25 mouse cellular contexts compared by ENCODE assay signal in the genomic region with DNA sequence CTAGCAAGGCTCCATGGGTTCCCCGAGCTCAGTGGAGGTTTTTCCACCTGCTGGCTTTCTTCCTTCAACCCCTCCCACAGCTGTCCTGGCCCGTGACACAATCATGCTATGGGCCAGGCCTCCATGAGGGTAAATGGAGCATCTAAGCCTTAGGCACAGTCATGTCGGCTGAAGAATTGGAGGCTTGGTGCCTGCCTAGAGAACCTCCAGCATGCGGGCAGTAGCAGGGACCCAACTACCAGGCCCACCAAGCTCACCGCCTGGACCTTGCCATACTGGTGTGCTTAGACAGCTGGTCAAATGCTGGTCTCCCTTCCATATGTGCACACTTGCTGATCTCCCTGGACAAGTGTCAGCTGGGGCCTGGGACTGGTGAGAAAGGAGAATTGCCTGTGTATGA. TPM values are rescaled to one million over a fixed set of nuclear protein-coding genes. Genes with fewer than 3 reads are reported as not detected.
DNase-seq lines count a peak whose midpoint lies in the region; ATAC-seq and TF ChIP-seq lines count a peak whose summit lies in the region.
"Had no signal": no experiment of that assay in that cellular context is flagged by ENCODE, and none has a peak within 500 bp of the region (broad histone marks: within the 10 kb centered on the region; RNA-seq: fewer than 3 reads in every experiment).

No protein-coding gene starts in this region.

- H3K36me3 ChIP-seq in forebrain, embryonic 13.5 days (ENCODE audit: poor library complexity, severe bottlenecking), result no peaks in the 10 kb centered on the region
- no peaks in the 10 kb centered on the region for H3K36me3 ChIP-seq in forebrain, postnatal 0 days (ENCODE audit: insufficient read depth)
- H3K36me3 ChIP-seq in hindbrain, embryonic 12.5 days, result no peaks in the 10 kb centered on the region
- H3K36me3 ChIP-seq in hindbrain, embryonic 10.5 days, result no peaks in the 10 kb centered on the region
- H3K36me3 ChIP-seq in stomach, embryonic 16.5 days (ENCODE audit: control insufficient read depth, insufficient read depth, low read length), result no peaks in the 10 kb centered on the region
- no peaks in the 10 kb centered on the region for H3K36me3 ChIP-seq in stomach, postnatal 0 days (ENCODE audit: control insufficient read depth, insufficient read depth, low read length)
- H3K36me3 ChIP-seq: embryonic facial prominence, embryonic 10.5 days; embryonic facial prominence, embryonic 13.5 days; forebrain, embryonic 15.5 days had no signal

- WGBS in forebrain, embryonic 13.5 days, result 77% methylated on average over 5 of the region's 5 CpGs
- WGBS in forebrain, postnatal 0 days, result 80% methylated on average over 5 of the region's 5 CpGs
- 72% methylated on average over 5 of the region's 5 CpGs for WGBS in hindbrain, embryonic 12.5 days
- 81% methylated on average over 5 of the region's 5 CpGs for WGBS in hindbrain, embryonic 10.5 days
- WGBS in stomach, embryonic 16.5 days, result 89% methylated on average over 5 of the region's 5 CpGs
- WGBS in stomach, postnatal 0 days, result 79% methylated on average over 5 of the region's 5 CpGs

- no peak overlapping the region for H3K4me2 ChIP-seq in forebrain, embryonic 13.5 days
- H3K4me2 ChIP-seq in forebrain, postnatal 0 days (ENCODE audit: low read depth), result no peak overlapping the region
- no peak overlapping the region for H3K4me2 ChIP-seq in hindbrain, embryonic 12.5 days (replicated peaks)
- no peak overlapping the region for H3K4me2 ChIP-seq in stomach, embryonic 16.5 days (ENCODE audit: low read depth, low read length)
- H3K4me2 ChIP-seq in stomach, postnatal 0 days (replicated peaks; ENCODE audit: low read depth), result no peak overlapping the region
- H3K4me2 ChIP-seq: embryonic facial prominence, embryonic 13.5 days; forebrain, embryonic 15.5 days; heart, embryonic 11.5 days had no signal

- H3K9ac ChIP-seq in forebrain, embryonic 13.5 days, result peak overlapping the region; percentile 26; the same call in 1 of the 2 replicates
- H3K9ac ChIP-seq in forebrain, postnatal 0 days, result no peak overlapping the region
- 0 out of 2 replicates have a peak overlapping the region, but pooled peaks have one; percentile 13 for H3K9ac ChIP-seq in hindbrain, embryonic 12.5 days
- H3K9ac ChIP-seq in stomach, embryonic 16.5 days (ENCODE audit: low read length), result 0 out of 2 replicates have a peak overlapping the region, but pooled peaks have one; percentile 5
- no peak overlapping the region for H3K9ac ChIP-seq in stomach, postnatal 0 days (ENCODE audit: low read length)
- H3K9ac ChIP-seq: embryonic facial prominence, embryonic 13.5 days; forebrain, embryonic 15.5 days had no signal

- no peak for DNase-seq in forebrain, postnatal 0 days
- DNase-seq in hindbrain, embryonic 10.5 days (ENCODE audit: low spot score), result no peak
- DNase-seq in stomach, postnatal 0 days (ENCODE audit: low spot score), result no peak
- DNase-seq: adrenal gland, adult 2 months; adrenal gland, postnatal 14 days; cerebellum, adult 18-20 months; cerebellum, adult 9-10 months; cerebellum, postnatal 25 days; embryo, embryonic 11 days; gastrocnemius, postnatal 10 days; gastrocnemius, postnatal 36 days; heart, postnatal 36 days; kidney, adult 18-20 months had no signal

- no peak for ATAC-seq in forebrain, embryonic 13.5 days
- no peak for ATAC-seq in forebrain, postnatal 0 days
- no peak for ATAC-seq in hindbrain, embryonic 12.5 days (ENCODE audit: low FRiP score)
- no peak for ATAC-seq in stomach, embryonic 16.5 days (ENCODE audit: insufficient read depth, low FRiP score)
- ATAC-seq in stomach, postnatal 0 days (ENCODE audit: low FRiP score, low TSS enrichment), result no peak
- ATAC-seq: CD4-positive, CD25-positive, alpha-beta regulatory T cell, adult 4 months; forebrain, embryonic 15.5 days; hindbrain, postnatal 0 days; inflammation-experienced regulatory T-cells, adult 6 months; intestine, embryonic 16.5 days had no signal

- no peak for TF ChIP-seq EP300 in stomach, postnatal 0 days (optimal IDR thresholded peaks at IDR 0.05)

- peaks cover 7% of the 10 kb centered on the region for H3K27me3 ChIP-seq in forebrain, embryonic 13.5 days
- H3K27me3 ChIP-seq in forebrain, postnatal 0 days (ENCODE audit: insufficient read depth, low read length), result no peaks in the 10 kb centered on the region
- 0 out of 2 replicates have a peak, but pooled peaks cover 3% of the 10 kb centered on the region for H3K27me3 ChIP-seq in hindbrain, embryonic 12.5 days
- H3K27me3 ChIP-seq in hindbrain, embryonic 10.5 days (ENCODE audit: insufficient read depth, poor library complexity, severe bottlenecking), result peaks cover 7% of the 10 kb centered on the region; the same call in 1 of the 2 replicates
- no peaks in the 10 kb centered on the region for H3K27me3 ChIP-seq in stomach, embryonic 16.5 days (ENCODE audit: control insufficient read depth, insufficient read depth, low read length)
- H3K27me3 ChIP-seq in stomach, postnatal 0 days (ENCODE audit: control insufficient read depth, insufficient read depth, low read length), result no peaks in the 10 kb centered on the region
- H3K27me3 ChIP-seq: embryonic facial prominence, embryonic 13.5 days; forebrain, embryonic 15.5 days had no signal

- no peak overlapping the region for H3K4me3 ChIP-seq in forebrain, embryonic 13.5 days
- no peak overlapping the region for H3K4me3 ChIP-seq in forebrain, postnatal 0 days (ENCODE audit: low read depth, low read length)
- H3K4me3 ChIP-seq in hindbrain, embryonic 12.5 days, result no peak overlapping the region
- H3K4me3 ChIP-seq in hindbrain, embryonic 10.5 days, result no peak overlapping the region
- no peak overlapping the region for H3K4me3 ChIP-seq in stomach, embryonic 16.5 days (replicated peaks; ENCODE audit: low read length)
- H3K4me3 ChIP-seq in stomach, postnatal 0 days (ENCODE audit: low read depth, low read length), result no peak overlapping the region
- H3K4me3 ChIP-seq: embryonic facial prominence, embryonic 10.5 days; embryonic facial prominence, embryonic 13.5 days; erythroblast, embryonic 14.5 days; forebrain, embryonic 15.5 days had no signal

- no peaks in the 10 kb centered on the region for H3K9me3 ChIP-seq in forebrain, embryonic 13.5 days (replicated peaks)
- no peaks in the 10 kb centered on the region for H3K9me3 ChIP-seq in forebrain, postnatal 0 days (ENCODE audit: low read length)
- H3K9me3 ChIP-seq in hindbrain, embryonic 12.5 days (replicated peaks), result no peaks in the 10 kb centered on the region
- H3K9me3 ChIP-seq in hindbrain, embryonic 10.5 days, result no peaks in the 10 kb centered on the region
- no peaks in the 10 kb centered on the region for H3K9me3 ChIP-seq in stomach, embryonic 16.5 days (replicated peaks; ENCODE audit: control insufficient read depth, low read length)
- no peaks in the 10 kb centered on the region for H3K9me3 ChIP-seq in stomach, postnatal 0 days (ENCODE audit: control insufficient read depth, low read length)
- H3K9me3 ChIP-seq: embryonic facial prominence, embryonic 10.5 days; embryonic facial prominence, embryonic 13.5 days; forebrain, embryonic 15.5 days had no signal

- no peak for TF ChIP-seq CTCF in forebrain, postnatal 0 days (IDR thresholded peaks at IDR 0.05; ENCODE audit: low read depth)
- TF ChIP-seq CTCF in stomach, postnatal 0 days (IDR thresholded peaks at IDR 0.05; ENCODE audit: low read depth), result no peak

- H3K4me1 ChIP-seq in forebrain, embryonic 13.5 days, result peaks cover 15% of the 10 kb centered on the region
- no peaks in the 10 kb centered on the region for H3K4me1 ChIP-seq in forebrain, postnatal 0 days (ENCODE audit: insufficient read depth)
- peaks cover 9% of the 10 kb centered on the region for H3K4me1 ChIP-seq in hindbrain, embryonic 12.5 days
- peaks cover 25% of the 10 kb centered on the region for H3K4me1 ChIP-seq in hindbrain, embryonic 10.5 days (replicated peaks)
- H3K4me1 ChIP-seq in stomach, embryonic 16.5 days (ENCODE audit: control insufficient read depth, insufficient read depth, low read length), result peaks cover 7% of the 10 kb centered on the region
- no peaks in the 10 kb centered on the region for H3K4me1 ChIP-seq in stomach, postnatal 0 days (replicated peaks; ENCODE audit: control insufficient read depth, insufficient read depth)

- no peak overlapping the region for H3K27ac ChIP-seq in forebrain, embryonic 13.5 days
- no peak overlapping the region for H3K27ac ChIP-seq in forebrain, postnatal 0 days (ENCODE audit: low read depth, low read length)
- H3K27ac ChIP-seq in hindbrain, embryonic 12.5 days, result no peak overlapping the region
- no peak overlapping the region for H3K27ac ChIP-seq in hindbrain, embryonic 10.5 days
- H3K27ac ChIP-seq in stomach, embryonic 16.5 days (ENCODE audit: low read length), result no peak overlapping the region
- no peak overlapping the region for H3K27ac ChIP-seq in stomach, postnatal 0 days (replicated peaks)
- H3K27ac ChIP-seq: embryonic facial prominence, embryonic 10.5 days; embryonic facial prominence, embryonic 13.5 days; forebrain, embryonic 15.5 days; hindbrain, postnatal 0 days had no signal

RNA-seq across cellular contexts. Expression of a gene that starts 3.5 kb away (rescaled TPM):
- 11.3 and 12.0 TPM in 2 replicates for polyA plus RNA-seq in forebrain, embryonic 13.5 days (2015; fragmentation: Nextera tagmentation; extraction: Ambion mirVana)
- total RNA-seq in forebrain, postnatal 0 days (2014; rRNA removed), result 66.9 and 68.7 TPM in 2 replicates
- 11.7 and 12.2 TPM in 2 replicates for polyA plus RNA-seq in forebrain, postnatal 0 days (2015; fragmentation: Nextera tagmentation; extraction: Ambion mirVana)
- polyA plus RNA-seq in hindbrain, embryonic 12.5 days (2016; fragmentation: Nextera tagmentation; extraction: Ambion mirVana), result 12.6 and 13.5 TPM in 2 replicates
- 9.3 and 10.1 TPM in 2 replicates for polyA plus RNA-seq in hindbrain, embryonic 10.5 days (2016; fragmentation: Nextera tagmentation; extraction: Ambion mirVana)
- 17.7 and 17.9 TPM in 2 replicates for polyA plus RNA-seq in stomach, embryonic 16.5 days (2015; fragmentation: Nextera tagmentation; extraction: Ambion mirVana)
- polyA plus RNA-seq in stomach, postnatal 0 days (2015; fragmentation: Nextera tagmentation; extraction: Ambion mirVana), result 9.7 and 10.8 TPM in 2 replicates

RNA-seq across cellular contexts. Expression of a gene that starts 23.7 kb away (rescaled TPM):
- polyA plus RNA-seq in forebrain, embryonic 13.5 days (2015; fragmentation: Nextera tagmentation; extraction: Ambion mirVana), result 90.3 and 93.2 TPM in 2 replicates
- total RNA-seq in forebrain, postnatal 0 days (2014; rRNA removed), result 48.7 and 51.8 TPM in 2 replicates
- polyA plus RNA-seq in forebrain, postnatal 0 days (2015; fragmentation: Nextera tagmentation; extraction: Ambion mirVana), result 59.9 and 60.7 TPM in 2 replicates
- polyA plus RNA-seq in hindbrain, embryonic 12.5 days (2016; fragmentation: Nextera tagmentation; extraction: Ambion mirVana), result 90.8 and 98.6 TPM in 2 replicates
- polyA plus RNA-seq in hindbrain, embryonic 10.5 days (2016; fragmentation: Nextera tagmentation; extraction: Ambion mirVana), result 115 and 118 TPM in 2 replicates
- 58.4 and 60.1 TPM in 2 replicates for polyA plus RNA-seq in stomach, embryonic 16.5 days (2015; fragmentation: Nextera tagmentation; extraction: Ambion mirVana)
- polyA plus RNA-seq in stomach, postnatal 0 days (2015; fragmentation: Nextera tagmentation; extraction: Ambion mirVana), result 43.5 and 46.3 TPM in 2 replicates

Comparison
In these comparisons a context has a peak if more than half of its experiments do, and no peak if none do; other contexts are left out.
1. H3K9ac ChIP-seq: peak in forebrain, embryonic 13.5 days (single experiment), hindbrain, embryonic 12.5 days (single experiment) and stomach, embryonic 16.5 days (single experiment); none in forebrain, postnatal 0 days (single experiment) and stomach, postnatal 0 days (single experiment).